Mouse (Mus musculus): Measurements from ENCODE around the gene Mad2l2.

GRCm38 (mm10) chr4:148116657-148117056, 13.5 kb upstream of the Mad2l2 start:
- peak; percentile 40 for TF ChIP-seq CTCF (IDR thresholded peaks at IDR 0.05; ENCODE audit: low read depth)
- TF ChIP-seq EP300 (IDR thresholded peaks at IDR 0.05; ENCODE audit: low read depth): no peak

Measured in liver, postnatal 0 days (tissue).